Mouse (Mus musculus): ENCODE measurements around the gene Timm17b. TPM values are rescaled to one million over a fixed set of nuclear protein-coding genes. Genes with fewer than 3 reads are reported as not detected.
A peak's percentile ranks its signal among the peaks of the same experiment; 100 is the strongest.
"Not testable (repeated sequence)": the region's sequence is repeated elsewhere in the genome, so short reads cannot be mapped to it uniquely, and the experiment has no call there.

The Timm17b gene
- polyA plus RNA-seq, 1 experiment from 2014 or later: 171 TPM

DNA sequence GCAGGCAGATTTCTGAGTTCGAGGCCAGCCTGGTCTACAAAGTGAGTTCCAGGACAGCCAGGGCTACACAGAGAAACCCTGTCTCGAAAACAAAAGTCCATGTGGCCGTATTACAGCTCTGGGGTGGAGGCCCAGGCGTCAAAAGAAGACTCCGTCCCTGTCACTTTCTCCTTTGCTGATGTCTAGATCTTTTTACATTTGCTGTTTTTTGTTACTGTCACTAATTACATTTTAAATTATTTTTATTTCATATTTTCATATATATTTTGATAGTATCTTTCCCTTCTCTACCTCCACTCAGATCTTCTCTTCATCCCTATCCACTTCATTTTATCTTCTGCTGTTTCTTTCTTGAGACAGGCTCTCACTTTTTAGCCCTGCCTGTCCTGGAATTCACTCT is 8.6 kb downstream of the Timm17b start, which contains the start of gene Gm10491:
Gene Gm10491, minus strand, starts transcription at position 101 of the 400 bp plus-strand sequence.
- Histone ChIP-seq H3K9me3 (ENCODE audit: control insufficient read depth, low read length) (no peaks in the 10 kb centered on the region), H3K27ac (replicated peaks; ENCODE audit: low read depth, low read length) (no peak within 1 kb of the TSS), H3K9ac (replicated peaks; ENCODE audit: low read length) (no peak within 1 kb of the TSS), H3K36me3 (ENCODE audit: control insufficient read depth, insufficient read depth, low read length) (peaks cover 14% of the 10 kb centered on the region; the same call in 1 of the 2 replicates), H3K4me3 (replicated peaks; ENCODE audit: low read depth, low read length) (no peak within 1 kb of the TSS), H3K4me2 (ENCODE audit: low read length) (no peak within 1 kb of the TSS), H3K4me1 (ENCODE audit: control insufficient read depth, insufficient read depth, low read length) (no peaks in the 10 kb centered on the region), H3K27me3 (ENCODE audit: control insufficient read depth, insufficient read depth, low read length) (no peaks in the 10 kb centered on the region)
- ATAC-seq (ENCODE audit: low FRiP score, low TSS enrichment) (no peak), DNase-seq (no peak)
- 86% methylated on average over 5 of the region's 5 CpGs for WGBS

DNA sequence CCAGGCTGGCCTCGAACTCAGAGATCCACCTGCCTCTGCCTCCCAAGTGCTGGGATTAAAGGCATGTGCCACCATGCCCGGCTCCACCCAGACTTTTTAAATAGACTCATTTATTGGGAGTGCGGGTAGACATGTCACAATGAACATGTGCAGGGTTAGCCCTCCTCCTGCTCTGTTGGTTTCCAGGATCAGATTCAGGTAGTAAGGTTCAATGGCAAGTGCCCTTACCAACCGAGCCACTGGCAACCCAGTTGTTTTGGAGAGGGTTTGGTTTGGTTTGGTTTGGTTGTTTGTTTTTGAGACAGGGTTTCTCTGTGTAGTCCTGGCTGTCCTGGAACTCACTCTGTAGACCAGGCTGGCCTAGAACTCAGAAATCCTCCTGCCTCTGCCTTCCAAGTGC is 10.1 kb downstream of the Timm17b start, which contains the start of gene Gm10490:
Gene Gm10490, plus strand, starts transcription at position 301 of the 400 bp plus-strand sequence.
- H3K4me2 ChIP-seq (ENCODE audit: low read length); H3K27me3 ChIP-seq (ENCODE audit: control insufficient read depth, insufficient read depth, low read length); H3K27ac ChIP-seq (replicated peaks; ENCODE audit: low read depth, low read length); H3K4me1 ChIP-seq (ENCODE audit: control insufficient read depth, insufficient read depth, low read length); H3K9me3 ChIP-seq (ENCODE audit: control insufficient read depth, low read length); DNase-seq; H3K9ac ChIP-seq (replicated peaks; ENCODE audit: low read length); H3K4me3 ChIP-seq (replicated peaks; ENCODE audit: low read depth, low read length); ATAC-seq (ENCODE audit: low FRiP score, low TSS enrichment): not testable (repeated sequence)
- WGBS: 87% methylated on average over 4 of the region's 4 CpGs
- 0 out of 2 replicates have a peak, but pooled peaks cover 11% of the 10 kb centered on the region for H3K36me3 ChIP-seq (ENCODE audit: control insufficient read depth, insufficient read depth, low read length)

DNA sequence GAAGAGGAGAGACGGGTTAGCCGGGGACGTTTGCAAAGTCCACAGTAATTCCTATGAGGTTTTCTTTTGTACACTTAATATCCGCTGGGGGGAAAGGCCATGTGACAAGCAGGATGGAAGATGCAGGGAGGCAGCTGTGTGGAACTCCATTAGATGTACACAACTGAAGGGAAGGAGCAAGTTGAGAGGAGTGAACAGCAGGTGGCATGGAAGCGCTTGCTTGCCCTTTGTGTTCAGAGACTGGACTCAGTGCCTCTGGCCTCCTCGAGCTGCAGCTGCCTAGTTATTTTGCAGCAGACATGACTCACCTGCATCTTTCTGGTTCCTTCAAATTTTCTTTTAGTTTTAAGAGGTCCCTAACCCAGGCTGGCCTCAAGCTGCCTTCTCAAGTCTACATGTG is 11.3 kb downstream of the Timm17b start:
- Histone ChIP-seq H3K36me3 (ENCODE audit: control insufficient read depth, insufficient read depth, low read length) (0 out of 2 replicates have a peak, but pooled peaks cover 11% of the 10 kb centered on the region), H3K4me1 (ENCODE audit: control insufficient read depth, insufficient read depth, low read length) (no peaks in the 10 kb centered on the region), H3K27ac (replicated peaks; ENCODE audit: low read depth, low read length) (no peak overlapping the region), H3K27me3 (ENCODE audit: control insufficient read depth, insufficient read depth, low read length) (no peaks in the 10 kb centered on the region), H3K4me3 (replicated peaks; ENCODE audit: low read depth, low read length) (no peak overlapping the region), H3K4me2 (ENCODE audit: low read length) (no peak overlapping the region), H3K9ac (replicated peaks; ENCODE audit: low read length) (no peak overlapping the region), H3K9me3 (ENCODE audit: control insufficient read depth, low read length) (no peaks in the 10 kb centered on the region)
- WGBS: 39% methylated on average over 6 of the region's 6 CpGs
- peak; percentile 38 for DNase-seq
- ATAC-seq (ENCODE audit: low FRiP score, low TSS enrichment): no peak

DNA sequence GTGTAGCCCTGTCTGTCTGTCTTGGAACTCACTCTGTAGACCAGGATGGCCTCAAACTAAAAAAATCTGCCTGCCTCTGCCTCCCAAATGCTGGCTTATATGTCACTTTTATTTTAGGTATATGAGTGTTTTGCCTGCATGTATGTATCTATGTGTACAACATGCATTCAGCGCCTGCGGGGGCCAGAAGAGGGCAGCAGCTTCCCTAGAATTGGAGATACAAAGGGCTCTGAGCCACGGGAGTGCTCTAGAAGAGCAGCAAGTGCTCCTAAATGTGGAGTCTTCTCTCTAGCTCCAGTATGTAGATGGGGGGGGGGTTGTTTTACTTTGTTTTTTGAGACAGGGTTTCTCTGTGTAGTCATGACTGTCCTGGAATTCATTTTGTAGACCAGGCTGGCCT is 16.5 kb downstream of the Timm17b start:
- not testable (repeated sequence) for H3K4me3 ChIP-seq (replicated peaks; ENCODE audit: low read depth, low read length); H3K9ac ChIP-seq (replicated peaks; ENCODE audit: low read length); H3K4me2 ChIP-seq (ENCODE audit: low read length); H3K4me1 ChIP-seq (ENCODE audit: control insufficient read depth, insufficient read depth, low read length); ATAC-seq (ENCODE audit: low FRiP score, low TSS enrichment); H3K36me3 ChIP-seq (ENCODE audit: control insufficient read depth, insufficient read depth, low read length); H3K27me3 ChIP-seq (ENCODE audit: control insufficient read depth, insufficient read depth, low read length); H3K27ac ChIP-seq (replicated peaks; ENCODE audit: low read depth, low read length); H3K9me3 ChIP-seq (ENCODE audit: control insufficient read depth, low read length)
- 24% methylated on average over 3 of the region's 3 CpGs for WGBS
- peak; percentile 12 for DNase-seq

DNA sequence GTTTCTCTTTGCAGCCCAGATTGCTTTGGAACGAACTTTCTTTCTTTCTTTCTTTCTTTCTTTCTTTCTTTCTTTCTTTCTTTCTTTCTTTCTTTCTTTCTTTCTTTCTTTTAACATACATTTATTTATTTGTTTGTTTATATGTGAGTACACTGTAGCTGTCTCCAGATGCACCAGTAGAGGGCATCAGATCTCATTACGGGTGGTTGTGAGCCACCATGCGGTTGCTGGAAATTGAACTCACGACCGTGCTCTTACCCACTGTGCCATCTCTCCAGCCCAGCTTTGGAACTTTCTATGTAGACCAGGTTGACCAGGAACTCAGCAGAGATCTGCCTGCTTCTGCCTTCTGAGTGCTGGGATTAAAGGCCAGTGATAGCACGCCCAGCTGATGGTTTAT is 18.8 kb downstream of the Timm17b start:
- not testable (repeated sequence) for H3K9me3 ChIP-seq (ENCODE audit: control insufficient read depth, low read length); H3K4me1 ChIP-seq (ENCODE audit: control insufficient read depth, insufficient read depth, low read length); DNase-seq; H3K36me3 ChIP-seq (ENCODE audit: control insufficient read depth, insufficient read depth, low read length); H3K9ac ChIP-seq (replicated peaks; ENCODE audit: low read length); H3K27ac ChIP-seq (replicated peaks; ENCODE audit: low read depth, low read length); H3K27me3 ChIP-seq (ENCODE audit: control insufficient read depth, insufficient read depth, low read length); H3K4me3 ChIP-seq (replicated peaks; ENCODE audit: low read depth, low read length); H3K4me2 ChIP-seq (ENCODE audit: low read length); ATAC-seq (ENCODE audit: low FRiP score, low TSS enrichment)
- 76% methylated on average over 6 of the region's 6 CpGs for WGBS

DNA sequence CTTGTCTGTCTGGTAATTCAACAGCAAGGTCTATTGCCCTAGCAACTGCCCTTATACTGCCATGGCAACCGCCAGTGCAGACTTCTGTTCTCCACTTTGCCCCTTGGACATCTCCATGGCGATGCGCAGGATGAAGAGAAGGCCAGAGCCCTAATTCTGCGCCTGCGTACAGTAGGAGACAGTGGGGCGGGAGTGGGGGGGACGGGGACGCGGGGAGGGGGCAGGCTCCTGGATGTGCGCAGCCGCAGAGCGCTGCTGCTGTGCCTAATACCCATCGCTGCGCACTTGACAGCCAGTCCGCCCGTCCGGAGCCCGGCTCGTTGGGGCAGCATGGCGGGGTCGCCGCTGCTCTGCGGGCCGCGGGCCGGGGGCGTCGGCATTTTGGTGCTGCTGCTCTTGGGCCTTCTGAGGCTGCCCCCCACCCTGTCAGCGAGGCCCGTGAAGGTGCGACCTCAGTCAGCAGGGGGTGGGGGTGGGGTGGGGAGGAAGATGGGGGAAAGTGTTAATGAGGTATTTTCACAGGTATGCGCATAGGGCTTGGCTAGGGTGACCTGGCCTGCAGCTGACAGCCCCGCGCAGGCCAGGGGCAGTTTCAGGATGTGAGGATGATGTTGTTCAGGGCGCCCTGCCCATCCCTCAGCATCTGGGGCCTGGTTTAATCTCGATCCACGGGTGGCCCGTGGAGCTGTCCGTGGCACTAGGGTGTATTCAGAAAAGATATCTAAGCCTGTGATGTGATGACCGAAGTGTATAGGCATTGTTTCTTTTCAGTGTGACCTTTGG is 20.6 kb downstream of the Timm17b start, which contains the start of gene Pcsk1n:
Gene Pcsk1n, plus strand, starts transcription at position 222 of the 783 bp plus-strand sequence.
- Histone ChIP-seq H3K36me3 (ENCODE audit: control insufficient read depth, insufficient read depth, low read length) (peaks cover 16% of the 10 kb centered on the region), H3K4me3 (replicated peaks; ENCODE audit: low read depth, low read length) (peak within 1 kb of the TSS; percentile 47), H3K9ac (replicated peaks; ENCODE audit: low read length) (peak within 1 kb of the TSS; percentile 56), H3K4me2 (ENCODE audit: low read length) (peak within 1 kb of the TSS; percentile 63), H3K4me1 (ENCODE audit: control insufficient read depth, insufficient read depth, low read length) (peaks cover 8% of the 10 kb centered on the region; the same call in 1 of the 2 replicates), H3K27ac (replicated peaks; ENCODE audit: low read depth, low read length) (peak within 1 kb of the TSS; percentile 83), H3K9me3 (ENCODE audit: control insufficient read depth, low read length) (no peaks in the 10 kb centered on the region), H3K27me3 (ENCODE audit: control insufficient read depth, insufficient read depth, low read length) (no peaks in the 10 kb centered on the region)
- ATAC-seq (ENCODE audit: low FRiP score, low TSS enrichment) (peak; percentile 89), DNase-seq (peak; percentile 90)
- 17% methylated on average over 40 of the region's 40 CpGs for WGBS

DNA sequence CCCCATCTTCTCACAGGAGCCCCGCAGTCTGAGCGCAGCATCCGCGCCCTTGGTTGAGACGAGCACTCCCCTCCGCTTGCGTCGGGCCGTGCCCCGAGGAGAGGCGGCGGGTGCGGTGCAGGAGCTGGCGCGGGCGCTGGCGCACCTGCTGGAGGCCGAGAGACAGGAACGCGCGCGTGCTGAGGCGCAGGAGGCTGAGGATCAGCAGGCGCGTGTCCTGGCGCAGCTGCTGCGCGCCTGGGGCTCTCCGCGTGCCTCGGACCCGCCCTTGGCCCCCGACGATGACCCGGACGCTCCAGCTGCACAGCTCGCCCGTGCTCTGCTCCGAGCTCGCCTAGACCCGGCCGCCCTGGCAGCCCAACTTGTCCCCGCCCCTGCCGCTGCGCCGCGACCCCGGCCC is 22.9 kb downstream of the Timm17b start:
- Histone ChIP-seq H3K9me3 (ENCODE audit: control insufficient read depth, low read length) (no peaks in the 10 kb centered on the region), H3K27ac (replicated peaks; ENCODE audit: low read depth, low read length) (peak overlapping the region; percentile 26; the same call in 1 of the 2 replicates), H3K27me3 (ENCODE audit: control insufficient read depth, insufficient read depth, low read length) (no peaks in the 10 kb centered on the region), H3K4me3 (replicated peaks; ENCODE audit: low read depth, low read length) (peak overlapping the region; percentile 47), H3K4me2 (ENCODE audit: low read length) (peak overlapping the region; percentile 63), H3K9ac (replicated peaks; ENCODE audit: low read length) (peak overlapping the region; percentile 56), H3K36me3 (ENCODE audit: control insufficient read depth, insufficient read depth, low read length) (peaks cover 16% of the 10 kb centered on the region), H3K4me1 (ENCODE audit: control insufficient read depth, insufficient read depth, low read length) (peaks cover 8% of the 10 kb centered on the region; the same call in 1 of the 2 replicates)
- 14% methylated on average over 48 of the region's 48 CpGs for WGBS
- ATAC-seq (ENCODE audit: low FRiP score, low TSS enrichment) (no peak), DNase-seq (peak; percentile 59)

DNA sequence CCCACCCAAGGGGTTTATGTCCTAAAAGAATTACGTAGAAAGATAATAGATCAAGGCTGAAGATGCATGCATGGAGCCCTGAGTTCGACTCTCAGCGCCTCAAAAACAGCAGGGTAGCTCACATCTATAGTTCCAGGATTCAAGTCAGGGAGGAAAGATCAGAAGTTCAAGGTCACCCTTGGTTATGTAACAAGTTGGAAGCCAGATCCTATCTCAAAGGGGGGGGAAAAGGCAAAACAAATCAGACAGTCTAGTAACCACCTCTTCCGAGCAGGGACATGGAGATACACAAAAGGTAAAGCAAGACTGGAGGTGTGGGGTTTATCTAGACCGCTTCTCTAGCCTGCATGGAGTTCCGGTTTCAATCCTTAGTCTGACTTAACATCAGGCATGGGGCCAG is 27.1 kb downstream of the Timm17b start:
- no peak for DNase-seq
- no peak overlapping the region for H3K9ac ChIP-seq (replicated peaks; ENCODE audit: low read length)

More for the DNA sequence above, 27.1 kb downstream of the Timm17b start:
- WGBS: 76% methylated on average over 6 of the region's 6 CpGs
- Histone ChIP-seq H3K27ac (replicated peaks; ENCODE audit: low read depth, low read length) (no peak overlapping the region), H3K4me1 (ENCODE audit: control insufficient read depth, insufficient read depth, low read length) (peaks cover 8% of the 10 kb centered on the region; the same call in 1 of the 2 replicates), H3K36me3 (ENCODE audit: control insufficient read depth, insufficient read depth, low read length) (peaks cover 31% of the 10 kb centered on the region), H3K4me3 (replicated peaks; ENCODE audit: low read depth, low read length) (no peak overlapping the region), H3K9me3 (ENCODE audit: control insufficient read depth, low read length) (no peaks in the 10 kb centered on the region), H3K27me3 (ENCODE audit: control insufficient read depth, insufficient read depth, low read length) (no peaks in the 10 kb centered on the region; the same call in 1 of the 2 replicates), H3K4me2 (ENCODE audit: low read length) (no peak overlapping the region)
- ATAC-seq (ENCODE audit: low FRiP score, low TSS enrichment): no peak

Measured in midbrain, embryonic 14.5 days (tissue).